Mouse (Mus musculus): Measurements from ENCODE around the gene Ldb1. TPM values are rescaled to one million over a fixed set of nuclear protein-coding genes. Genes with fewer than 3 reads are reported as not detected.

Gene Ldb1
- polyA plus RNA-seq, 3 experiments from 2014 or later, result 28.4 to 51.7 (median 49.6) TPM

Other genes with a start within 250 kb of the Ldb1 start
- 10 to 100 TPM in 2 of 3 experiments, 1 to 10 TPM in 1; 3.4 to 13.9 (median 10.1) TPM for gene Kcnip2, start 229.2 kb downstream of the Ldb1 start, polyA plus RNA-seq (2017; shearing (Covaris generic))
- 10 to 100 TPM in 1 of 3 experiments, 1 to 10 TPM in 2; 8.0 to 10.9 (median 9.5) TPM for gene Armh3, start 46.7 kb downstream of the Ldb1 start, polyA plus RNA-seq (2017; shearing (Covaris generic))
- 1 to 10 TPM; 1.3 to 3.1 (median 2.6) TPM for gene Hps6, start 41.7 kb downstream of the Ldb1 start, polyA plus RNA-seq (2017; shearing (Covaris generic))
- gene Pprc1, start 328 bp downstream of the Ldb1 start, polyA plus RNA-seq (2017; shearing (Covaris generic)), result 10 to 100 TPM; 10.4 to 20.5 (median 20.3) TPM
- gene Nolc1, start 30.6 kb upstream of the Ldb1 start, polyA plus RNA-seq (2017; shearing (Covaris generic)), result 10 to 100 TPM; 53.4 to 77.2 (median 65.0) TPM
- not detected for gene Elovl3, start 86.7 kb upstream of the Ldb1 start, polyA plus RNA-seq (2017; shearing (Covaris generic))
- gene Pitx3, start 103.1 kb upstream of the Ldb1 start, polyA plus RNA-seq (2017; shearing (Covaris generic)), result not detected
- gene Gbf1, start 107.3 kb upstream of the Ldb1 start, polyA plus RNA-seq (2017; shearing (Covaris generic)), result 10 to 100 TPM; 25.5 to 35.6 (median 32.6) TPM

Measured in inflammation-experienced regulatory T-cells, adult 6 months (primary cell).